Mouse (Mus musculus) CH12.LX (cell line): ENCODE results near the gene Prkn. TPM values are rescaled to one million over a fixed set of nuclear protein-coding genes. Genes with fewer than 3 reads are reported as not detected.

Experiments used
- DNase-seq: peaks from one replicate; pipeline ENCODE4 v3.0.0-alpha.2; 2013; ENCODE audit errors: extremely low read depth
- H3K27ac ChIP-seq: 2 replicates; pipeline ENCODE4 v1.5.1; 2012; ENCODE audit warnings: low read depth, mild to moderate bottlenecking, control low read depth, moderate library complexity; ENCODE audit not compliant: insufficient read depth
- H3K27me3 ChIP-seq: replicated peaks from 2 replicates; pipeline ENCODE3; 2012; ENCODE audit warnings: inconsistent platforms
- H3K36me3 ChIP-seq, 2 experiments: replicated peaks in 1 of 2; 2 replicates each; pipeline versions ENCODE3 to v1.6.1; 2012; ENCODE audit warnings: inconsistent platforms in 1 of 2, low read length in 1 of 2, mild to moderate bottlenecking in 1 of 2, mixed read lengths in 1 of 2, moderate library complexity in 1 of 2; ENCODE audit not compliant: control insufficient read depth in 1 of 2, insufficient read depth in 1 of 2
- H3K4me1 ChIP-seq, 2 experiments: 2 replicates each; pipeline ENCODE4 v1.6.1; 2012; ENCODE audit warnings: inconsistent platforms in 1 of 2, moderate library complexity in 1 of 2; ENCODE audit not compliant: insufficient read depth in 2 of 2, control insufficient read depth in 1 of 2
- H3K4me2 ChIP-seq: 2 replicates; pipeline ENCODE4 v1.6.1; 2012; ENCODE audit warnings: low read depth, mild to moderate bottlenecking, control low read depth; ENCODE audit not compliant: poor library complexity, insufficient read depth, severe bottlenecking
- H3K4me3 ChIP-seq, 3 experiments: fragments of 150-350 bp in 1 of 3; sonication (generic) in 1 of 3; replicated peaks in 1 of 3; 2 replicates each; pipeline versions ENCODE3 to v1.5.1; 2011 to 2012; ENCODE audit warnings: low read depth in 2 of 3, low read length in 2 of 3, mild to moderate bottlenecking in 2 of 3, moderate library complexity in 2 of 3, control low read depth in 1 of 3, improper control_type of control experiment in 1 of 3, inconsistent platforms in 1 of 3, mixed read lengths in 1 of 3; ENCODE audit not compliant: poor library complexity in 1 of 3
- H3K79me2 ChIP-seq: replicated peaks from 2 replicates; pipeline ENCODE4 v1.6.1; 2012; ENCODE audit warnings: mild to moderate bottlenecking, moderate library complexity; ENCODE audit not compliant: control insufficient read depth, poor library complexity, insufficient read depth, severe bottlenecking; ENCODE audit errors: extremely low read depth
- H3K9ac ChIP-seq: 2 replicates; pipeline ENCODE4 v1.6.1; 2012; ENCODE audit warnings: low read depth, mild to moderate bottlenecking, control low read depth, moderate library complexity; ENCODE audit not compliant: insufficient read depth
- H3K9me3 ChIP-seq: replicated peaks from 2 replicates; pipeline ENCODE3; 2012; ENCODE audit warnings: low read length, inconsistent platforms, mixed read lengths
- BHLHE40 ChIP-seq: IDR thresholded peaks from 2 replicates; pipeline ENCODE4 v1.6.1; 2011; ENCODE audit warnings: mild to moderate bottlenecking, low read depth, low read length, improper control_type of control experiment
- CHD1 ChIP-seq: IDR thresholded peaks from 2 replicates; pipeline ENCODE4 v1.6.1; 2012; ENCODE audit warnings: low read depth, low read length, improper control_type of control experiment, inconsistent platforms
- CHD2 ChIP-seq: IDR thresholded peaks from 2 replicates; pipeline ENCODE4 v1.6.1; 2011; ENCODE audit warnings: low read length, improper control_type of control experiment
- CTCF ChIP-seq, 2 experiments: IDR thresholded peaks in 1 of 2; conservative IDR thresholded peaks in 1 of 2; 2 replicates each; pipeline ENCODE4 v1.5.1; 2011 to 2012; ENCODE audit warnings: low read depth in 2 of 2, low read length in 2 of 2, improper control_type of control experiment in 1 of 2, inconsistent platforms in 1 of 2, mild to moderate bottlenecking in 1 of 2, moderate library complexity in 1 of 2
- ELF1 ChIP-seq: IDR thresholded peaks from 2 replicates; pipeline ENCODE4 v1.6.1; 2014; ENCODE audit warnings: low read depth, mild to moderate bottlenecking, inconsistent platforms, low read length, improper control_type of control experiment
- ETS1 ChIP-seq: conservative IDR thresholded peaks from 2 replicates; pipeline ENCODE4 v1.6.1; 2012; ENCODE audit warnings: low read depth, mild to moderate bottlenecking, inconsistent platforms, low read length, improper control_type of control experiment, moderate library complexity
- HCFC1 ChIP-seq: IDR thresholded peaks from 2 replicates; pipeline ENCODE4 v1.6.1; 2012; ENCODE audit warnings: low read depth, mild to moderate bottlenecking, inconsistent platforms, low read length, improper control_type of control experiment
- IRF4 ChIP-seq: IDR thresholded peaks from 2 replicates; pipeline ENCODE4 v1.6.1; 2014; ENCODE audit warnings: low read depth, mild to moderate bottlenecking, inconsistent platforms, low read length, improper control_type of control experiment
- JUND ChIP-seq: conservative IDR thresholded peaks from 2 replicates; pipeline ENCODE4 v1.6.1; 2011; ENCODE audit warnings: low read depth, low read length, improper control_type of control experiment
- MAX ChIP-seq: IDR thresholded peaks from 2 replicates; pipeline ENCODE4 v1.6.1; 2011; ENCODE audit warnings: low read length, improper control_type of control experiment
- MEF2A ChIP-seq: IDR thresholded peaks from 2 replicates; pipeline ENCODE4 v1.6.1; 2014; ENCODE audit warnings: low read depth, mild to moderate bottlenecking, inconsistent platforms, low read length, improper control_type of control experiment, borderline replicate concordance
- MYC ChIP-seq: IDR thresholded peaks from 2 replicates; pipeline ENCODE4 v1.6.1; 2011; ENCODE audit warnings: low read depth, mild to moderate bottlenecking, improper control_type of control experiment, low read length
- NELFE ChIP-seq: IDR thresholded peaks from 2 replicates; pipeline ENCODE4 v1.6.1; 2011; ENCODE audit warnings: low read depth, low read length, improper control_type of control experiment
- POLR2A ChIP-seq: IDR thresholded peaks from 2 replicates; pipeline ENCODE4 v1.6.1; 2011; ENCODE audit warnings: low read depth, mild to moderate bottlenecking, improper control_type of control experiment, low read length
- RAD21 ChIP-seq: IDR thresholded peaks from 2 replicates; pipeline ENCODE4 v1.6.1; 2011; ENCODE audit warnings: low read depth, mild to moderate bottlenecking, low read length, improper control_type of control experiment, moderate library complexity
- RCOR1 ChIP-seq: conservative IDR thresholded peaks from 2 replicates; pipeline ENCODE4 v1.6.1; 2012; ENCODE audit warnings: low read depth, mild to moderate bottlenecking, inconsistent platforms, low read length, improper control_type of control experiment
- SIN3A ChIP-seq: IDR thresholded peaks from 2 replicates; pipeline ENCODE4 v1.6.1; 2012; ENCODE audit warnings: low read length, improper control_type of control experiment, inconsistent platforms
- SMC3 ChIP-seq: IDR thresholded peaks from 2 replicates; pipeline ENCODE4 v1.6.1; 2011; ENCODE audit warnings: low read depth, low read length, improper control_type of control experiment
- TBP ChIP-seq: conservative IDR thresholded peaks from 2 replicates; pipeline ENCODE4 v1.6.1; 2011; ENCODE audit warnings: low read depth, low read length, improper control_type of control experiment
- TCF12 ChIP-seq: IDR thresholded peaks from 2 replicates; pipeline ENCODE4 v1.6.1; 2014; ENCODE audit warnings: low read depth, mild to moderate bottlenecking, inconsistent platforms, low read length, improper control_type of control experiment
- UBTF ChIP-seq: IDR thresholded peaks from 2 replicates; pipeline ENCODE4 v1.6.1; 2012; ENCODE audit warnings: low read depth, mild to moderate bottlenecking, inconsistent platforms, low read length, improper control_type of control experiment, moderate library complexity
- USF1 ChIP-seq: IDR thresholded peaks from 2 replicates; pipeline ENCODE4 v1.6.1; 2014; ENCODE audit warnings: low read depth, mild to moderate bottlenecking, inconsistent platforms, low read length, improper control_type of control experiment
- ZC3H11A ChIP-seq: IDR thresholded peaks from 2 replicates; pipeline ENCODE4 v1.6.1; 2012; ENCODE audit warnings: low read depth, mild to moderate bottlenecking, inconsistent platforms, low read length, improper control_type of control experiment
- ZKSCAN1 ChIP-seq: IDR thresholded peaks from 2 replicates; pipeline ENCODE4 v1.6.1; 2012; ENCODE audit warnings: low read depth, inconsistent platforms, low read length, improper control_type of control experiment, borderline replicate concordance
- ZMIZ1 ChIP-seq: IDR thresholded peaks from 2 replicates; pipeline ENCODE4 v1.6.1; 2012; ENCODE audit warnings: low read depth, mild to moderate bottlenecking, inconsistent platforms, low read length, improper control_type of control experiment
- ZNF384 ChIP-seq: IDR thresholded peaks from 2 replicates; pipeline ENCODE4 v1.6.1; 2012; ENCODE audit warnings: low read depth, low read length, improper control_type of control experiment, inconsistent platforms
- dilution Hi-C: fragments of 300-500 bp; cut with MboI; formaldehyde crosslinking; loops from 2 replicates; pipeline ENCODE4 v1.14.3; 2020; ENCODE audit warnings: low sequenced_read_pairs; ENCODE audit not compliant: extremely low pct_unique_long_range_greater_than_20kb, extremely low pct_ligation_motif_present
- in situ Hi-C: fragments of 300-500 bp; cut with MboI; formaldehyde crosslinking; loops from 3 replicates; pipeline ENCODE4 v1.14.3; 2019; ENCODE audit warnings: low sequenced_read_pairs, low pct_ligation_motif_present, low pct_unique_long_range_greater_than_20kb, mixed read lengths
- polyA plus RNA-seq: library from polyadenylated mRNA; unstranded; fragments of >175 nt; gene quantifications from 2 replicates; pipeline ENCODE4 v1.2.1, GENCODE M21; 2012; ENCODE audit warnings: low read depth; ENCODE audit not compliant: insufficient read length
- total RNA-seq, 2 experiments: library from RNA; depleted of rRNA; stranded (reverse); fragments of 300-350 nt in 1 of 2; fragments of >200 nt in 1 of 2; gene quantifications; 2 replicates each; pipeline ENCODE4 v1.2.3; 2012 to 2014

Prkn gene
- total and polyA plus RNA-seq, 3 experiments = 0.08 TPM; not detected in 2

- peaks cover 8% of the 10 kb centered on the region for H3K9me3 ChIP-seq
Observed at GRCm38 (mm10) chr17:11970160-11970559, 1130.0 kb downstream of the Prkn start.

GRCm38 (mm10) chr17:11972550-11972949 is 1132.4 kb downstream of the Prkn start:
- in situ Hi-C loops (no loop called here), dilution Hi-C loops (no loop called here)
- H3K9me3 ChIP-seq = peaks cover 2% of the 10 kb centered on the region
- no peak overlapping the region for H3K4me3 ChIP-seq
- TF ChIP-seq CTCF (conservative IDR thresholded peaks at IDR 0.05 in 1 of 2, IDR thresholded peaks at IDR 0.05 in 1 of 2; ENCODE audit: low read depth in 2 of 2, low read length in 2 of 2) (peak in 1 of 2 experiments; percentile 62; a peak in 2 of 4 replicates), RAD21 (peak; percentile 71), TBP (no peak), NELFE (no peak), ELF1 (no peak), IRF4 (no peak), CHD1 (no peak), ZC3H11A (no peak), SMC3 (peak; percentile 34), TCF12 (no peak), ZNF384 (peak; percentile 96), MYC (no peak), UBTF (no peak), MAX (no peak), ZMIZ1 (no peak), HCFC1 (no peak)
- no peaks in the 10 kb centered on the region for H3K36me3 ChIP-seq
- DNase-seq = peak; percentile 33
- no peaks in the 10 kb centered on the region for H3K79me2 ChIP-seq
- no peak overlapping the region for H3K9ac ChIP-seq
- H3K4me1 ChIP-seq = peaks cover 0 to 3% of the 10 kb centered on the region in 2 experiments; a peak in 1 of 4 replicates
- no peak overlapping the region for H3K27ac ChIP-seq
- no peak overlapping the region for H3K4me2 ChIP-seq
- peaks cover 7% of the 10 kb centered on the region for H3K27me3 ChIP-seq

More at GRCm38 (mm10) chr17:11970160-11970559, 1130.0 kb downstream of the Prkn start:
- peaks cover 4% of the 10 kb centered on the region for H3K27me3 ChIP-seq
- no peak for TF ChIP-seq CHD2
- TF ChIP-seq POLR2A = no peak
- TF ChIP-seq ZMIZ1 = no peak
- TF ChIP-seq HCFC1 = no peak
- TF ChIP-seq JUND = no peak
- no peak for TF ChIP-seq NELFE
- TF ChIP-seq USF1 = no peak
- no peak for TF ChIP-seq RAD21
- TF ChIP-seq RCOR1 = no peak
- no peak for TF ChIP-seq MEF2A
- TF ChIP-seq CTCF (conservative IDR thresholded peaks at IDR 0.05 in 1 of 2, IDR thresholded peaks at IDR 0.05 in 1 of 2; ENCODE audit: low read depth in 2 of 2, low read length in 2 of 2) = no peak
- no peak for TF ChIP-seq BHLHE40
- no peak for TF ChIP-seq SIN3A
- no peak for TF ChIP-seq ZNF384
- no peak for TF ChIP-seq ZKSCAN1
- TF ChIP-seq ZC3H11A = no peak
- no peak for TF ChIP-seq ETS1
- no peak for TF ChIP-seq UBTF
- TF ChIP-seq TBP = no peak
- TF ChIP-seq SMC3 = no peak
- TF ChIP-seq, all 38 proteins: peak for 0
- no peaks in the 10 kb centered on the region for H3K36me3 ChIP-seq
- no peak overlapping the region for H3K27ac ChIP-seq
- no peaks in the 10 kb centered on the region for H3K79me2 ChIP-seq
- H3K4me2 ChIP-seq = no peak overlapping the region
- H3K4me3 ChIP-seq = no peak overlapping the region
- DNase-seq = no peak
- peaks cover 0 to 3% of the 10 kb centered on the region in 2 experiments; a peak in 1 of 4 replicates for H3K4me1 ChIP-seq
- in situ Hi-C loops (no loop called here), dilution Hi-C loops (no loop called here)
- H3K9ac ChIP-seq = no peak overlapping the region
